Mouse (Mus musculus): ENCODE results near the gene Pim3. TPM values are rescaled to one million over a fixed set of nuclear protein-coding genes. Genes with fewer than 3 reads are reported as not detected.

Pim3 gene
- total RNA-seq, 1 experiment from 2014 or later, result 76.5 TPM

DNA sequence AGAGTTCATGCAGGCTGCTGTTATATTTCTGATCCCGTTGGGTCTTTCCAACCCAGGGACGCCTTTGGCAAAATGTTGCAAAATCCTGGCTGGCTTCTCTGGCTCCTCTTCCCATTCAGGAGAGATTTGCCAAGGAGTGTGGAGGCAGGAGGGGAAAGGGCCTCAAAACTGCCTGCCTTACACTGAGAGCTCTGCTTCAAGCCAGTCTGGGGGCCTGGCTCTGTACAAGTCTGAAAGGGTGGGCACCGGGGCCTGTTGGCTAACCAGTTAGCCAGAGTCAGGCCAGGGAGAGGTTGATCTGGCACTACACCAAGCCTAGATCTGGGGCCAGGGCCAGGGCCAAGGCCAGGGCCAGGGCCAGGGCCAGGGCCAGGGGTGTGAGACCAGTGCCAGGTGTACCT lies 3.8 kb upstream of the Pim3 start:
- peak; percentile 73 for DNase-seq

DNA sequence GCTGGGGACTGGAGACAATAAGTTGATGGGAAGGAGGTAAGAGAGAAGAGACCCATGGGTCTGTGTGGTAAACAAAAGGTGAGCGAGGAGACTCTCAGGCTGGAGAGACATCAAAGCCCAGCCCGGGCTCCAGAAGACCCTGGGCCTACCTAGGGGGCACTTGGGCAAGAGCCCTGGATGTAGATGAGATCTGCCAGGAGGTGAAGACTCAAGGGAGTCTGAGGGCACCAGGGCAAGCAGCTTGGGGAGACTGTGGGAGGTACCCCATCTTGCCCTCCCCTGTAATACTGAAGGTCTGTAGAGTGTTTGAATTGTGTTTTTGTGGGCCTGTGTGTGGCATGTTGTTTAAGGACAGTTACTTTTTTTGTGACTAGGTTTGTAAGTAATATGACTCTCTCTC lies 3.3 kb upstream of the Pim3 start:
- no peak for DNase-seq

DNA sequence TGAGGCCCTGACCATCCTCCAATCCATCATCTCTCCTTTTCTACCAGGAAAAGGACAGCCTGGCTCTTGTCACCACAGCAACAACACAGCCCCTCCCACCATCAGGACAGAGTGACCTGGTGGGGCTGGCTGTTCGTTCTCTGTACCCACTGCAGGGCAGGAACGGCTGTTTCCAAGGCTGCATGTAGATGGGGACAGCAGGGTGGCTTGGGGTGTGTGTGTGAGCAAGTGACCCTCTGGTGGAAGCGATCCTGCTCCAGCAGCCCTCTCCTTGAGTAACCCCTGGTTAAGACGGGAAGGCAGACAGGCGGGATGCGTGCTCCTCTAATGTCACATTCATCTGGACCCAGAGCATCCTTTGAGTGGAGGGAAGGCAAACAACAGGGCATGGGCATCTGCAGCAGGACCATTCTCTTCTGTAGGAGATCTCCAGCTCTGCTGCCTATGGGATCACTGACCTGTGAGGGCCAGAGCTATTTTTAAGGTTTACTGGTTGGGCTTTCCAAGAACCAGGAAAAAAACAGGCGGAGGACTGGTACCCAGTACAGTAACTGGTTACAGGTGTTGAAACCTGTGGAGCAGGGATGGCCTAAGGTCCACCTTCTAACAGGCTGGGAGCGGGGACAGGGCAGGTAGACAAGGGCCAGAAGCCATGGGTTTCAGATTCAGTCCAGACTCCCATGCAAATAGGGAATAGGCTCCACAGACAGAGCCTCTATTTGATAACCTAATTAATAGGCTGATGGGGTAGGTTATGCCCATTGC lies 2.6 kb upstream of the Pim3 start:
- DNase-seq, result peak; percentile 48

DNA sequence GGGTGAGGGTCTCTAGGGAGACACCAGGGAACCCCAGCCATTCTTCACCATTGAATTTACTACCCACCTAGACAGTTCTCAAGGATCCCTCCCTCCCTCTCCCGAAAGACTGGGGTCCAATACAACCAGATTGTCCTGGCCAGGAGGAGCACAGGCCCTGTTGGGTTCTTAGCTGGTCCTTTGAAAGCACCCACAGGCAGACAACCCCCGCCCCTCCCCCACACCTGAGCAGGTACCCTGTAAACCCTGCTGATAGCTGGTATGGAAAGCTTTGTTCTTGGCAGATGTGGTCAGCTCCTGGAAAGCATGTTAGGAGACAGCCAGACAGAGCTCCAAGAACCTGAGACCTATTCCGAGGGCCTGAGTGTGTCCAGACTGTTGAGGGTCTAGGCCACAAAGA lies 1.2 kb upstream of the Pim3 start:
- peak; percentile 21 for DNase-seq

DNA sequence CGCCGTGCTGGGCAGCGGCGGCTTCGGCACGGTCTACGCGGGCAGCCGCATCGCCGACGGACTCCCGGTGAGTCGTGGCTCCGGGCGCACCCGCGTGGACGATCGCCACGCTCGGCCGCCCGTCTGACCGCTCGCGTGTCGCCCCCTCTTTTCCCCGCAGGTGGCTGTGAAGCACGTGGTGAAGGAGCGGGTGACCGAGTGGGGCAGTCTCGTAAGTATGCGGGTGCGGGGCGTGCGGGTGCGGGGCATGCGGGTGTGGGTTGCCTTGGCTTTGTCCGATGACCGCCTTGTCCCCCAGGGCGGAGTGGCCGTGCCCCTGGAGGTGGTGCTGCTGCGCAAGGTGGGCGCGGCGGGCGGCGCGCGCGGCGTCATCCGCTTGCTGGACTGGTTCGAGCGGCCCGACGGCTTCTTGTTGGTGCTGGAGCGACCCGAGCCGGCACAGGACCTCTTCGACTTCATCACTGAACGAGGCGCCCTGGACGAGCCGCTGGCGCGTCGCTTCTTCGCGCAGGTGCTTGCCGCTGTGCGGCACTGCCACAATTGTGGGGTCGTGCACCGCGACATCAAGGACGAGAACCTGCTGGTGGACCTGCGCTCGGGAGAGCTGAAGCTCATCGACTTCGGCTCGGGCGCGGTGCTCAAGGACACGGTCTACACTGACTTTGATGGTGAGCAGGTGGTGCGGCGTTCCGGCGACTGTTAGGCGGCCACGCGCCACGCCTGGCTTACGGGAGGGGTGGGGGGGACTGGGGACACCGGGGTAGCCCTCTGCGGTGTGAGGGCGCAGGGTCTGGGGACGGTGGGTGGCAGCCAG lies 1.1 kb downstream of the Pim3 start:
- peak; percentile 72 for DNase-seq

DNA sequence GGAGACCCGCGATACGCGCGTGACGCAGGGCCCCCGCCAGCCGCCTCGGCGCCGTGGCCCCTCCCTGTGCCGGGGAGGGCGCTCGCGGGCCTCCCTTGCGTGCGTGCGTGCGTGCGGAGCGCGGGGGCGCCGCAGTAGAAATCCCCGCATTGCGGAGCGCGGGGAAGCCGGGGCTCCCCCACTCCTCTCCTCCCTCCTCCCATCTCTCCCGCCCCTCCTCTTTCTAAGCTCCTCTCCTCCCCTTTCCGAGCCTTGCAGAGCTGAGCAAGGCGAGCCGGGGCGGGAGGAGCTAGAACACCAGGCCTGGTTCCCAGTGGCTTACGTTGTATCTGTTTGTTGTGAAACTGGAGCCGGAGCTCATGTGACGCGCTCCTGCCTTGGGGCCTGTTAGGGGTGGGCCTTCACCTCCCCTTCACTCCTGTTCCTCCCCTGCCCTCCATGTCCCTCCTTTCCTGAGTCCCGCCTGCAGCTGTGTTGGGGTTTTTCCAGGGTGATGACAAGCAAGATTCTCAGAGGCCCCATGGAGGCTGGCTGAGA lies 1.8 kb downstream of the Pim3 start:
- DNase-seq, result peak; percentile 96

DNA sequence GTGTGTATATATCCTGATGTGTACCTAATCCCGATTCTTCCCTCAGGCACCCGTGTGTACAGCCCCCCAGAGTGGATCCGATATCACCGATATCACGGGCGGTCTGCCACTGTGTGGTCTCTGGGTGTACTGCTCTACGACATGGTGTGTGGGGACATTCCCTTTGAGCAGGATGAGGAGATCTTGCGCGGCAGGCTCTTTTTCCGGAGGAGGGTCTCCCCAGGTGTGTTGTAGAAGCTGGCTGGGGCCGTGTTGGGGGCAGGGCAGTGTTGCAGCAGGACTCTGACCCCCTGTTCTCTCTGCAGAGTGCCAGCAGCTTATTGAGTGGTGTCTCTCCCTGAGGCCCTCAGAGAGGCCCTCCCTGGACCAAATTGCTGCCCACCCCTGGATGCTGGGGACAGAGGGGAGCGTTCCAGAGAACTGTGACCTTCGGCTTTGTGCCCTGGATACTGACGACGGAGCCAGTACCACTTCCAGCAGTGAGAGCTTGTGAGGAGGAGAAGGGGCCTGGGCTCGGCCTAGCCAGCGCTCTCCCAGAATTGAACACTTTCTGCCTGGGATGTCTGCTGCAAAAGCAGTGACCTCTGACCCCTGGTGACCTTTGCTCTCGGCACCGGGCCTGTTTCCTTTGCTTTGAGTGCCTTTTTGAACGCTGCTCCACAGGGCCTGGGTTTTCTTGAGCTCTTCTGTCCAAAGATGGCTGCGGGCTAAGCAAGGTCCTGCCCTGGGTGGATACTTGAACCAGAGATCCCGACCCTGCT lies 2.5 kb downstream of the Pim3 start:
- DNase-seq, result peak; percentile 56

DNA sequence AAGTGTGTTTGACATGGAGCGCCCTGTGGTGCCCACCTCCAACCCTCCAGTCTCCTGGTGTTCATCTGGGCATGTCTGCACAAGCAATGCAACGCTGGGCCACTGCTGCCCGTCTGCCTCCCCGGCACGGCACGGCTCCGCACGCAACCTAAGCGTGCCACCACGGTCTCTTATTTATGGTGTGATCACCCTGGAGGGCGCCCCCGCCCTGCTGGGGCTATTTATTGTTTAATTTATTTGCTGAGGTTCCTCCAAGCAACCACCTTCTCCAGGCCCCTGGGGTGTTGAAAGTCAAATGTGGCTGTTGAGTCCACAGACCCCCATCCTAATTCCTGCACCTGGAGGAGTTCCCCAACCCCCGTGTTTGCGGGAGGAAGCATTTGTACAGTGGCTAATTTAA lies 3.1 kb downstream of the Pim3 start:
- no peak for DNase-seq

DNA sequence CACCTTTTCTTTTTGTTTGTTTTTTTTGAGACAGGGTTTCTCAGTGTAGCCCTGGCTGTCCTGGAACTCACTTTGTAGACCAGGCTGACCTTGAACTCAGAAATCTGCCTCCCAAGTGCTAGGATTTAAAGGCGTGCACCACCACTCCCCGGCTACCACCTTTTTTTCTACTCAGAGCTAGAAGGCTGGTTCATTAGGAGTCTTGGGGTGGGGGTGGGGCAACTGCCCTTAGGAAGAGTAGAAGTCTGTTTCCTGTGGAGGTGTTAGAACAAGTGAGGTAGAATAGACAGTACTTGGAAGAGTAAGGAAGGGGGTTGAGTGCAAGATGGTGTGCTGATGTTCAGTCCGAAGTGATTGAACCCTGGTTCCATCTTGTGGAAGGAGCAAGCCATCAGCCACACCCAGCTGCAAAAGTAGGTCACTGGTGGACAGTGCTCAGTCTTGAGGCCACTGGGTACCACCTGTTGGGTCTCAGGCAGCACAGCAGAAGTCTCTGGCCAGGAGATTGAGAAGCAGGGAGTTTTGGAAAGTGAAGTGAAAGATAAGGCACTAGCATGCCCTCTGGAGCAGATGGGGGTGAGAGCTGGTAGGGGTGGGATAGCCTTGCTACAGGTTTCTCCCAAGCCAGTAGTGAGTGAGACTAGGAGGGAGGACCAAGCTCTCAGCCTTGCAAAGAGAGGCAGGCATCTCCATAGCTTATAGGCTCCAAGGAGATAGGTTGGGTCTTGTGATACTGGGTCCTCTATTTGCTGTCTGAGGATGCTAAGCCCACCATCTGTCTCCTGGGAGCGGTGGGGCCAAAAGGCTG lies 4.1 kb downstream of the Pim3 start:
- no peak for DNase-seq

DNA sequence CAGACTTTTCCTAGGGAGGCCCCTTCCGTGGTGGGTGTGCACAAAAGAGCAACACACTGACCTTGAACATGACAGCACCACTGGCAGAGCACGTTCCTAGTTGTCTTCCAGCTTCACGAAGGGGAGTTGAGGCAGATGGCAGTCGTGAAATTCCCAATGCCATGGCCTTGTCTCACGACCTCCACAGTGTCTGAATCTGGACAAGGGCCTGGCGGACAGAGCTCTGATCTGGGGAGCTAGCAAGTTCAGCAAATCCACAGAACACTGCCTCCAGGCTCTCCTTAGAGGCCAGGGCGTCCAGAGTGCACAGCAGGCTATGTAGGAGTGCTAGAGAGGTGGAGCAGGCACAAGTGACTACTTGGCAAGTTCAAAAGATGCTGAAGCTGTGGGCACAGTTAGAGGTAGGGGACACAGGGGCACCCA lies 5.0 kb downstream of the Pim3 start:
- peak; percentile 53 for DNase-seq

DNA sequence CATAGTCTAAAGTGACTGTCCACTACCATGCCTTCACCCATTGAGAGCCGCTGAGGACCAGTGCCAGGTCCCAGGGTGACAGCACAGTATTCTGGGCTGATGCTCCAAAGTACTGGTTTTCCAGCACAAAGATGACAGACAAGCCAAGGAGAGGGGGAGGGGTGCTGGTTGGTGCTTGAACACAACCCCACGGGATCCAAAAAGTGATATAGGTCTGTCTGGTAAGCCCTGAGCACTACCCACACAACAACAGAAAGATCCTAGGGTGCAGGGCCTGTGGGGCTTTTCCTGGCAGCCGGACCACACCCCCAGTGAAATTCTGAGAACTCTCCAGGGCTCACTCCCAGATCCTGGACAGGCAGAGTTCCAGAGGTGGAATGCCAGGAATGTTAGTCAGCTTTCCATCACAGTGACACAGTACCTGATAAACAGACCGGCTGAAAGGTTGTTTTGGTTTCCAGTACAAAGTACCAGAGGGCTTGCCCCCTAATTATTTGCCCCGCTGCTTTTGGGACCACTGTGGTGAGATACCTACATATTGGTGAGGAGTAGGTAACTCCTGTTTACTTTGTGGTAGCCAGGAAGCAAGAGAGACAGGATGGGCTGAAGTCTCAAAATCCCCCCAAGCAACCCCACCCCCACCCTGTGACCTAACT lies 5.5 kb downstream of the Pim3 start:
- DNase-seq, result peak; percentile 68

DNA sequence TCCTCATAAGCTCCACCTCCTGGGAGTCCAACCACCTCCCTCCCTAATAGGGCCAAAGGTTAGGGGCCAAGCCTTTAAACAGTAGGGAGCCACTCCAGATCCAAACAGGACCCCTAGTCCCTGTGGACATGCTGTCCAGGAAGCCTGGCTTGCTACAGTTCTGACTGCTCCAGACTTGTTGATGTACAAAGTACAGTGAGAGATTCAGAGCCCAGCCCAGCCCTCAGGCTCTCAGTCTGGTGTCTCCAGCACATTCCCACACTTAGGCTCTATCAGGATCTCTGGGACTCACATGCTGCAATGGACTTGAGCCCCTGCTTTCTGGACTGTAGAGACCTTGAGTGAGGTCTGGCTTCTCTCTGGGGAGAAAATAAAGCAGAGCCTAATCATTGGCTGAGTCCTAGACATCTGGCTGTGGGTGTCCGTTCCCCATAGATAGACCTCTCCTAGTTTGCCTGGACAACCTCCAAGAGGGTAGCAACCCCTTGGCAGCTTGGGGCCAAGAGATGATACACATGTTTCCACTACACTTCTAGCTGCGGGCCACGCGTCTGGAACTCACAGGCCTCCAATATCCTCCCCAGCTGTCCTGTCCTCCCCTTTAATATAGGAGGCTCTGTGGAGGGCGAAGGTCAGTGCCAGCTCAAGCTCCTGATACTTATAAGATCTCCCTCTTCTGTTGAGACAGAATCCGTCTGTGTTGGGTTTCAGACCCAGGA lies 6.2 kb downstream of the Pim3 start:
- peak; percentile 51 for DNase-seq

DNA sequence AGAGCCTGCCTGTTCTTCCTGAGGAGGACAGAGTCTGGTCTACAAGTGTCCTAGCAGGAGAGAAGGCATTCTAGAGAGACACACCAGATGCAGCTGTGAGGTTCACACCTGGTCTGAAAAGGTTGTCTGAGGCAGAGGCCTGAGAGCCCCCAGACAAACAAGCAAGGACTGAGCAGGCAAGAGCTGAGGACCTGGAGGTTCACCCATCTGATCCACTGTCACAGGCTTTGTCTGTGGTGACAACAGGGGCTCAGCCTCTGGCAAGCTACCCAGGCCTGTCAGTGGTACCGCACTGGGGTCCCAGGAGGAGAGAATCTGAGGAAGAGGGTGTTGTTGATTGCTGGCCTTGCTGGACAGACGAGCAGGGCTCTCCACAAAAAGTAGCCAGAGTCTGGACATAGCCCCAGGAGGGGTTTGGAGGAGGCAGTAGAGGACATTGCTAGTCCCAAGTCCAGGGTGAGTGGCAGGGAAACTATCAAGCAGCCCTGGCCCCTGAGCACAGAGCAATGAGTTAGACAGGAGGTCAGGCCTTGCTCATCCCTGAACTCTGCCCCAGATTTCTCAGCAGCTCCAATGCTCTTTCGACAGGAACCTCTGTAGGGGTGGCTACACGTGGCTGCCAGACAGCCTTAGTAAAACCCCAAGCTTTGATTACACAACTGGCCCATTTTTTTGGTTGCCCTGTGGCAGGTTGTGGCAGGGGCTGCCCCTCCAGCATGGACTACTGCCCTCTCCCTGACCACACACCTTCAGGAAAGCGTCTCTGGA lies 8.6 kb downstream of the Pim3 start:
- peak; percentile 58 for DNase-seq

DNA sequence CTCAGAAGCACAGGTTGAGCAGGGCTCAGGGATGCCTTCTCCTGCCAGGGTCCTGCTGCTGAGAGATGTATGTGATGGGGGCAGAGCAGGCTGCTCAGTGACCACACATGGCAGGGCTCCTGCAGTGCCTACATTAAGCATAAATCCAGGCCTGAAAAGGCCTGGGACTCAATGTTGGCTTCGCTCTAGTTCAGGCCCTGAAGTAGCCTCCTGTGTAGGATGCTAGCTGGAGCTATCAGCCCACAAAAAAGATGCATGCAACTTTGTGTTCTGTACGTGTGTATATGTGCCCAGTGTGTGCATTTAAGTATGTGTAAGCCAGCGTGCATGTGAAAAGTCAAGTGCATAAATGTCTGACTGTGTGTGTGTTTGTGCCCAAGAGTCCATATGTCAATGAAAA lies 12.1 kb downstream of the Pim3 start:
- peak; percentile 2 for DNase-seq

DNA sequence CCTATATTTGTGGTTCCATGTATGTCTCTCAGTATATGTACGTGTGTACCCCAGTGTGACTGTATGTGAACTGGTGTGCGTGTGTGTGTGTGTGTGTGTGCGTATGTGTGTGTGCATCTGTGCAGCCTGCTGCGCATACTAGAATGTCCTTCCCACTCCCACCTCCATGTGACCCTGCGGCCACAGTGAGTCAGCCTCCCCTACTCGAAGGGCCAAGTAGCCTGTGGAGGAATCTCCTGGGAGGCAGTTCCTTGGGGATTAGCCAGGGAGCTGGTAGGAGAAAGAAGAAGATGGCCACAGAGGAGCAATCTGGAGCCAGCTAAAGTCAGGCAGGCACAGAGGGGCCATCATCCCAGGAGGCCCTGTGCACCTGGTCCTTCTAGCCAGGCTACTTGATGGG lies 12.5 kb downstream of the Pim3 start:
- DNase-seq, result peak; percentile 37

DNA sequence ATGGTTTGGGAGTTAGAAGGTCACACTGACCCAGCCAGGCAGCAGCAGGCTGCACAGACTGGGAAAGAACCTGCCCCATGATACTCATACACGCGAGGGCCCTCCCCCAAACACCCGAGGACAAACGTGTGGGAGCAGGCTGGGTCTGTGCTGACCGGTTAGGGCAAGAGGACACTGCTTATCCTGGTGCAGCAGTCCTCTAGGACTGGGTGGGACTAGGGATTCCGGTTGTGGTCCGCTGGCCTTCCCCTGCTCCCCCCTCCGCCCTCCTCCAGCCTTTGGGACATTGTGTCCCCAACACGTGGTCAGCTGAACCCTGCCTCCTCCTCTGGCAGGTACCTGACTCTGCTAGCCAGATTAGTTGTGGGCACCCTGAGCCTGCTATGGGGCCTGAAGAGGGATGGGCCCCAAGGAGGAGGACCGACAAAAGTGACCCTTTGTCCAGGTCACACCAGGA lies 13.7 kb downstream of the Pim3 start:
- peak; percentile 52 for DNase-seq

DNA sequence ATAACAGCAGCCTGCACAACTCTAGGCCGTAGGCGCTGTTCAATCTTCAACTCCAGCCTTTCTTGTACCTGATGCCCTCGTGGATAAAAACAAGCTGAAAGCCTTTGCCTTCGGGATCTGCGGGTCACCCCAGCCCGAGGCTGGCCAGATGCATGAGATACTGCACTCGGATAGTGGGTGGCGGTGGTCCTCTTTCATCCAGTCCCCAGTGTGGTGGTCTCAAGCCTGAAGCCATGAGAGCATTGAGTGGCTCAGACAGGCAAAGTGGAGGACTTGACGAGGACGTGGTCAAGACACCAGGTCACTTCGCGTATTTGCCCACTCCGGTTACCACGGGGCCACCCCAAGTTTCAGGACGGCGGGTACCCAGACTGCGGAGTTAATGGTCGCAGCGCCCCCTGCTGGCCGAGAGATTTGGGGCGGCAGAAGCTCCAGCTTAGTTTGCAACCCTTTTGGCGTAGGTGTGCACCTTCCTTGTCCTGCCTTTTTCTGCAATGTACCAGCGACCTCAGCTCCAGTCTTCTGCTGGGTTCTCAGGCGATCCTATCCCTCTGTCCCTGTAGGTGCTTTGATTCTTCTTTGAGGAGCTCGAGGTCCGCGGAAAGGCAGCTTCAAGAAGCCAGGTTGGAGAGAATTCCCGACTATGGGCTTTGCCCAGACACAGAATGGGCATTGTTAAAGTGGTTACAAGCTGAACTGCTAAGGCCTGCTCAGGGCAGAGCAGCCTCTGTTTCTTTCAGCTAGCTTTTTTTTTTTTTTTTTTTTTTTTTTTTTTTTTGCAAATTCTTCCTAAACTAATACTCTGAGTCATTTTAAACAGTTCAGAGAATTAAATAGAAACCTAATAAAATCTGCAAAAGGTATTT lies 14.4 kb downstream of the Pim3 start:
- peak; percentile 91 for DNase-seq

DNA sequence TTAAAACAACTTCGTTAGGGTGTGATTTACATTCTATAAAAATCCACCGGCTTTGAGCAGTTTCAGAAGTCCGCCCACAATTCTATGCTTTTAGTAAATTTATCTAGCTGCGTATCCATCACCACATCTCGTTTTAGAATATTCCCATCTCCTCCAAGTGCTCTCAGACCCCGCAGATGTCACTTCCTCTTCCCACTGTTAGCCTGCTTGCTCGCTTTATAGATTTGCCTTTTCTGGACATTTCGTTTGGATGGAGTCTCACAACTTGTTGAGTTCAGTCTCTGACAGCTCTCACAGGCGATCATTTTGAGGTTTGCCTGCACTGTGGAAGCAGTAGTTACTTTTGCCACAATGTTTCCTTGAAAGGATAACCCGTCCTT lies 15.0 kb downstream of the Pim3 start:
- no peak for DNase-seq
